Mouse (Mus musculus) small intestine, adult 2 months (tissue): ENCODE measurements around the gene Wfdc1.

ENCODE experiments used
- CTCF ChIP-seq: fragments of 200-500 bp; IDR thresholded peaks from 2 replicates; pipeline ENCODE4 v1.5.1; 2012; ENCODE audit warnings: low read depth, mild to moderate bottlenecking, control low read depth, inconsistent platforms, low read length, moderate library complexity, mixed read lengths; ENCODE audit not compliant: insufficient replicate concordance, insufficient read length; ENCODE audit errors: extremely low read depth
- POLR2A ChIP-seq: fragments of 200-500 bp; IDR thresholded peaks from 2 replicates; pipeline ENCODE4 v1.6.1; 2012; ENCODE audit warnings: low read depth, mild to moderate bottlenecking, control low read depth, inconsistent platforms, low read length, moderate library complexity

DNA sequence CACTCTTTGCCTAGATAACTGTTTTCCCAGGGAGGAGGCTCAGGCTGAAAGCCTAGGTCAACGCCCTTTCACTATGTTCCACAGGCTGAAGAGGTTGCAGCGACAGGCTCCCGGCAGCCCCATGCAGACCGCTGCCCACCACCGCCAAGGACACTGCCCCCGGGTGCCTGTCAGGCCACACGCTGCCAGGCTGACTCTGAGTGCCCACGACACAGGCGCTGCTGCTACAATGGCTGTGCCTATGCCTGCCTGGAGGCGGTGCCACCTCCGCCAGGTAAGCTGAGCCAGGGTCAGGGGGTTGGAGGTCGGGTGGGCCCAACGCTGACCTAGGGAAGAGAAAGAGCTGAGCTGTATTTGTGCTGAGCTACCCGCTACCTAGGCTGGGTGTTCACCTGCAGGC, 13.0 kb downstream of the Wfdc1 start:
- TF ChIP-seq CTCF (no peak), POLR2A (no peak)
